Mouse (Mus musculus) liver, embryonic 14.5 days (tissue): ENCODE data around the gene Ano10.

ENCODE experiments used
- CTCF ChIP-seq: IDR thresholded peaks from 2 replicates; pipeline ENCODE4 v1.5.1; 2016; ENCODE audit warnings: antibody characterized with exemption, low read depth, control low read depth
- EP300 ChIP-seq: IDR thresholded peaks from 2 replicates; pipeline ENCODE4 v1.6.1; 2016; ENCODE audit warnings: antibody characterized with exemption, low read depth

- no peak for TF ChIP-seq EP300
- TF ChIP-seq CTCF = no peak
These were observed 77.2 kb downstream of the Ano10 start for GRCm38 (mm10) chr9:122216945-122217529.
